ENCODE assay signal across 25 mouse cellular contexts in genomic region chr2:158183266-158183665, GRCm38 (mm10). TPM values are rescaled to one million over a fixed set of nuclear protein-coding genes. Genes with fewer than 3 reads are reported as not detected.
"Had no signal": no experiment of that assay in that cellular context is flagged by ENCODE, and none has a peak within 500 bp of the region (broad histone marks: within the 10 kb centered on the region; RNA-seq: fewer than 3 reads in every experiment).

No protein-coding gene starts in this region.

- H3K27me3 ChIP-seq: heart, embryonic 12.5 days; hindbrain, embryonic 12.5 days; intestine, embryonic 15.5 days; kidney, embryonic 15.5 days; limb, embryonic 13.5 days; limb, embryonic 15.5 days had no signal

- H3K4me2 ChIP-seq: heart, embryonic 12.5 days; hindbrain, embryonic 12.5 days; intestine, embryonic 15.5 days; kidney, embryonic 15.5 days; limb, embryonic 13.5 days; limb, embryonic 15.5 days; liver, embryonic 12.5 days had no signal

- H3K27ac ChIP-seq: heart, embryonic 10.5 days; intestine, embryonic 15.5 days; kidney, embryonic 15.5 days; kidney, postnatal 0 days; limb, embryonic 13.5 days; limb, embryonic 15.5 days; liver, embryonic 12.5 days; liver, embryonic 14.5 days had no signal

- H3K9ac ChIP-seq: heart, embryonic 12.5 days; hindbrain, embryonic 12.5 days; intestine, embryonic 15.5 days; kidney, embryonic 15.5 days; limb, embryonic 13.5 days; limb, embryonic 15.5 days; liver, embryonic 12.5 days; liver, embryonic 14.5 days had no signal

- ATAC-seq: hindbrain, embryonic 16.5 days; inflammation-experienced regulatory T-cells, adult 6 months; intestine, embryonic 15.5 days; intestine, postnatal 0 days; liver, embryonic 12.5 days had no signal

- H3K9me3 ChIP-seq: heart, embryonic 10.5 days; heart, embryonic 12.5 days; hindbrain, embryonic 12.5 days; intestine, embryonic 15.5 days; kidney, embryonic 15.5 days; limb, embryonic 13.5 days; limb, embryonic 15.5 days; liver, embryonic 12.5 days had no signal

- DNase-seq: gastrocnemius, postnatal 14 days; gastrocnemius, postnatal 36 days; heart, adult 18-20 months; heart, postnatal 10 days; heart, postnatal 4 days; kidney, adult 18-20 months; kidney, adult 8-10 months; kidney, postnatal 14 days; kidney, postnatal 36 days; layer of hippocampus, adult 9-11 months; layer of hippocampus, postnatal 36 days; left cerebral cortex, postnatal 4 days had no signal

- H3K36me3 ChIP-seq: heart, embryonic 10.5 days; heart, embryonic 12.5 days; hindbrain, embryonic 12.5 days; intestine, embryonic 15.5 days; kidney, embryonic 15.5 days; limb, embryonic 13.5 days; limb, embryonic 15.5 days; liver, embryonic 12.5 days had no signal

- H3K4me3 ChIP-seq: heart, embryonic 10.5 days; heart, embryonic 12.5 days; hindbrain, embryonic 12.5 days; intestine, embryonic 15.5 days; kidney, embryonic 15.5 days; limb, embryonic 13.5 days; limb, embryonic 15.5 days; liver, embryonic 12.5 days had no signal

RNA-seq across cellular contexts. Expression of gene D630003M21Rik, which starts 45.8 kb away (rescaled TPM):
- polyA plus RNA-seq: inflammation-experienced regulatory T-cells, adult 6 months had no signal
